Mouse (Mus musculus): ENCODE measurements around the gene Arhgap30.

Gene Arhgap30

DNA sequence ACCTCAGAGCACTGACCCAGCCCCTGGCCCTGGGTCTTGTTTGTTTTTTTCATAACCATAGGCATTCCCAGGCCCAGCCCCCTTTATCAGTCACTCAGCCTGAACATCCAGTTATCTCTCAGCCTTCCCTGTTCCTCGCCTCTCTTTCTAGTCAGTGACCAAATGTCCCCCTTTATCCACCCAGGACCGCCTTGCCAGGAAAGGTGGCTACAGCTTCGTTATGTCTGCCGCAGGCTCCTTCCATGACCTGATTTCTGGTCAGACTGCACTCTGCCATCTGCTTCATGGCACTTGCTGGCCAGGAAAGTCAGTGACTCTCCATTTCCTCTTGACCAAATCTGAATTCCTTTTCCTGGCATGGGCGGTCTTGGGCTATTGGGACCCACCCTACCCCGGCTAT is 10.5 kb upstream of the Arhgap30 start:
- no peak for DNase-seq

DNA sequence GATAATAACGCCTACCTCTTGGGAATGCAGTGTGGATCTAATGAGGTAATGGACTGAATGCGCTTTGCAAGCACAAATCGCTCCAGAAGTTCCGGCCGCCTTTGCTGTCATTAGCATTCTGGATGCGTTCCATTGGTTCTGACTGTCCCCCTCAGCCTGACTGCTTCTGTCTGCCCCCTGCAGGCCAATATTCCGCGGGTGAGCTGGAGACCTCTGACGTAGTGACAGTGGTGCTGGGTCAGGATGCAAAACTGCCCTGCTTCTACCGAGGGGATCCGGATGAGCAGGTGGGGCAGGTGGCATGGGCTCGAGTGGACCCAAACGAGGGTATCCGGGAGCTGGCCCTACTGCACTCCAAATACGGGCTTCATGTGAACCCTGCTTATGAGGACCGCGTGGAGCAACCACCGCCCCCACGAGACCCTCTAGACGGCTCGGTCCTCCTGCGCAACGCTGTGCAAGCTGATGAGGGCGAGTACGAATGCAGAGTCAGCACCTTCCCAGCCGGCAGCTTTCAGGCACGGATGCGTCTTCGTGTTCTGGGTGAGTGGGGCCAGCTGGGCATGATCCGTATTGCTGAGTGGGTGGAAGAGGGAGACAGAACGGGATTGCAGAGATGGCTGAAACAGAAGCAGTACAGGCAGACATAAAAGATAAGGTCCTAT is 8.7 kb upstream of the Arhgap30 start:
- peak; percentile 87 to 90 for DNase-seq

DNA sequence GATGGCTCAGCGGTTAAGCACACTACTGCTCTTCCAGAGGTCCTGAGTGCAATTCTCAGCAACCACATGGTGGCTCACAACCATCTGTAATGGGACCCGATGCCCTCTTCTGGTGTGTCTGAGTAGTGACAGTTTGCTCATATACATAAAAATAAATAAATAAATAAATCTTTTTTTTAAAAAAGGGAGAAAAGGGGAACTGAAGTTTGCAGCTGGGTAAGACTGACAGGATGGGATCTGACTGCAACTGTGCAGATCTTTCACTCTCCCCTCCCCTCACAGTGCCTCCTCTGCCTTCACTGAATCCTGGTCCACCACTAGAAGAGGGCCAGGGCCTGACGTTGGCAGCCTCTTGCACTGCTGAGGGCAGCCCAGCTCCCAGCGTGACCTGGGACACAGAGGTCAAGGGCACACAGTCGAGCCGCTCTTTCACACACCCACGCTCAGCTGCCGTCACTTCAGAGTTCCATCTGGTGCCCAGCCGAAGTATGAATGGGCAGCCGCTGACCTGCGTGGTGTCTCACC is 6.6 kb upstream of the Arhgap30 start:
- no peak for DNase-seq

DNA sequence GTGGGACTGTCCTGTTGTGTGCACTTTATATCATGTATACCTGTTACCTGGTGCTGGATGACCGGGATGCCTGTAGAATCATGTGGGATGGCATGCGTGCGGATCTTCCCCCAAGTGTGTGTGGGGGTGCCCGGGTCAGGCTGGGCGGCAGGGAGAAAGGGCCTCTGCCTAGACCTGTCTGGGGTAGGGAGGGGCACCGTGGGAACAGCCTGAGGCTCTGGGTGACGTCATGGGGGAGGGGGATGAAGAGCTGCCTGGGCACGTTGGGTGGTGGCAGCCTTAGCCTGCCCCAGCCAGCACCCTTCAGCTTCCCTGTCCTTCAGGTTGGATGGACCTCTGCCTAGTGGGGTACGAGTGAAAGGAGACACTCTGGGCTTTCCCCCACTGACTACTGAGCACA is 4.4 kb upstream of the Arhgap30 start:
- peak in 1 of 2 experiments; percentile 25 for DNase-seq

DNA sequence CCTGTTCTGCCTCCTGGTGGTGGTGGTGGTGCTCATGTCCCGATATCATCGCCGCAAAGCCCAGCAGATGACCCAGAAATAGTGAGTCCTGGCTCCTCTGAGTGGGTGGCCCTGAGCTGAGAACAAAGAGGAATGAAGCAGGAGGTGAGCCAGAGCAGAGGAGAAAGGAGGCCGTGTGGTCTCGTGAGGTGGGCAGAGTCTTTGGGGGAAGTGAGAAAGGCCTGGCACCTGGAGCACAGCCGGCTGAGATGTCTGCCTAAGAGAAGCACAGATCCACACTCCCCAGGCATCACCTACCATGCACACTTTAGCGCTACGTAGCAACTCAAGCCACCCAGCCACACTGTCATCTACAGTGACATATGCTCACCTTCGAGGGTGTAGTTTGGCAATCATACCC is 3.6 kb upstream of the Arhgap30 start:
- DNase-seq, result no peak

DNA sequence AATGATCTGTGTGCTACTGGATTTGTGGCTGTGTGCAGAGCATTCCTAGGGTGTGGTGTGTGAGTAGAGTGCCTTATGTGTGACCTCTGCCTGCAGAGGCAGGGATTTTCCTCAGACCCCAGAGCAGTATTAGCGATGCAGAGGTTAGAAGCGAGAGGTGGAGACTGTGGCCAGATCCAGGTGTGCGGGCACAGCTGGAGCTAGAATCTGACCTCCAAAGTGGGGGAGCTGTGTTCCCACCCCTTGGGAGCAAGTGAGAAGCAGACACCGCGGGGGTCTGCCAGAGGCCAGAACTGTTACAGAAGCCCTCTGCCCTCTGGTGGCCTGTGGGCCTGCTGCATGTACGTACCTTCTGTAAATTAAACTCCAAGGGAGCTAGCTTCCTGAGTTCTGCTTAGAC is 1.7 kb upstream of the Arhgap30 start:
- DNase-seq, result peak; percentile 64 to 77

DNA sequence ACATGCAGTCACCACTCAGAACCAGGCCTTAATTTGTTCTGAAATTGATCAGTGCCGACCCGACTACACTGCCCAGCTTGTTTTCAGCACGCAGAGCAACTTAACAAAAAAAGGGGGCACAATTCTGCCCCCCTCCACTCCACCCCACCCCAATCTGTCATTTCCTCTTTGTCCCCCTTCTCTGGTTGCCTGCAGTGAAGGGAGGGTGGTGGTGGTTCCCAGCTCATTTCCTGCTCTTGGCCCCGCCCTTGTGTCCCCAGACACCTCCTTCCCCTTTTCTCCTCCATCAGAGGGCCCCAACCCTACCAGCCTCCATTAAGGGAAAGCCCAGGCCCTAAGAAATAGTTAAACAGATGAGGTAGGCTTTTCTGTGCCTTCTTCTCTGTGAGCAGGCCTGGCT is 1.3 kb downstream of the Arhgap30 start:
- no peak for DNase-seq

DNA sequence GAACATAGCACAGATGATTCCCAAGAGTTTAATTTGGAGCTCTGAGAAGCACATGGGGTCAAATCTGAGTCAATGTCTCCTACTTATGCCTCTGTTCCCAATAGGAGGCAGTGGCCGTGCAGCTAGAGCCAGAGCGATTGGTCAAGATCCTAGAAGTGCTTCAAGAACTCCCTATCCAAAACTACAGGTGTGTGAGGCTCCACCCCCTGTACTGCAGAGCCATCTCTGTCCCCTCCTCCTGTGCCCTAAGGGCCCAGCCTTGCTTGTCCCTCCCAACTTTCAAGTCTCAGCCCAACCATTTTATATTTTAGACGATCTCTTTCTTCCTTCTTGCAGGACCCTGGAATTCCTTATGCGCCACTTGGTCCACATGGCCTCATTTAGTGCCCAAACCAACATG is 13.1 kb downstream of the Arhgap30 start:
- no peak for DNase-seq

DNA sequence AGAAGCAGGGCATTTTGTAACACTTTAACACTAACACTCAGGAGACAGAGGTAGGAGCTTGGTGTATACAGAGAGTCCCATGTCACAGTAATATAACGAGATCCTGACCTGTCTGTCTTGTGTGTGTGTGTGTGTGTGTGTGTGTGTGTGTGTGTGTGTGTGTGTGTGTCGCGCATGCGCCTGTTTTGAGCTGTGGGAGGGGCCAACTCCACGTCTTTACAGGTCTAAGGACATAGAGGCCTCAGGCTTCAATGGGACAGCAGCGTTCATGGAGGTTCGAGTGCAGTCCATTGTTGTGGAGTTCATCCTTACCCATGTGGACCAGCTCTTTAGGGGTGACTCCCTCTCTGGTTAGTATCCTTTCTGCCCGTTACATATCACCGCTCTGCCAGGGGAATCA is 14.2 kb downstream of the Arhgap30 start:
- DNase-seq, result no peak

DNA sequence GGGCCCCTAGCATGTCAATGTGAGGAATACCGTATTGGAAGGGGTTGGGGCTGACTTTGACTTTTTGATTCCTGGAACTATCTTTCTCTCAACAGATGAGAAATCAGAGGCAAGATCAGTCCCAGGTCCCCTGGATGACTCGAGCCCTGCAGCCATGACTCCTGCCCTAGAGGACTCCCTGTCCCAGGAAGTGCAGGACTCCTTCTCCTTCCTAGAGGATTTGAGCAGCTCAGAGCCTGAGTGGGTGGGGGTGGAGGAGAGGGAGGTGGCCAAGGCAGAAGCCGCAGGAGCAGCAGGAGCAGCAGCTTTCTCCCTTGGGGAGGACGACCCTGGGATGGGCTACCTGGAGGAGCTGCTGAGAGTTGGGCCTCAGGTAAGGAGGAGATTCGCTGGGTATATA is 18.5 kb downstream of the Arhgap30 start:
- DNase-seq, result no peak

DNA sequence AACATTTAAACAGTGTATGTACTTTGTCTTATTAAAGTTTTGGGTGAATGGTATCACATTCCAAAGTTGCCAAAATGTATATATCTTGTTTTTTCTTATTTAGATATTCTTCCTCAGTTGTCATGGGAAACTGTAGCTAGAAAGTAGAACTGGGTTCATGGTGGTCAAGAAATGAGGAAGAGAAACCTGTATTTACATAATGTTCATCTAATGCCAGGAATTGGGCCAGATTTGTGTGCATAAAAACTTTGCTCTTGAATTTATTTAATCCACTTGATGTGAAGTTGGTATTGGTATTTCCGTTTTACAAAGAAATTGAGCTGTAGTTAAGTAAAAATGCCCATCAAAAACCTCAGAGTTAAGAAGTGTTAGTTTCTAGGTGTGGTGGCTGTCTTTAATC is 21.5 kb downstream of the Arhgap30 start:
- DNase-seq, result no peak

DNA sequence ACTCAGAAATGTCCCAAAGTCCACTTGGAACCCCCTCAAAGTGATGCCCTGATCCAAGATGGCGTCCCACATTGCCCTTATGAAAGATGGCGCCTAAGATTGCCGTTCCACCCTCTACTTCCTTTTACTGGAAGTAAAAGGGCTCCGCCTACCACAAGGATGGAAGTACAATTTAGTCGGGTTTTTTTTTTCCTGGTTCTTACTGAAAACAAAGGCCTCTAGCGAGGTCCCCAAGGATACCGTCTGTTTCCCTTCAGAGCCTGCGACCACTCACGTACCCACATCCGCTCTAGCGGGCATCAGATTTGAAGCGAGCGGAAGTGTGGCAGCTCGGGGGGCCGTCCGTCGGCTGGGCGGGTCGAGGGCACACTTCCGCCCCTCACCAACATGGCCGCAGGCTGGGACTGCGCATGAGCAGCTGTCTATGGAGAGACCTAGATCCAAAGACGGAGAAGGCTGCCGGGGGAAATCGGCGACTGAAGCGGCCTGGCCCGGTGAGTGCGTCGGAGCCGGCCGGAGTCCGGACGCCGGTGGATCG is 22.3 kb downstream of the Arhgap30 start, which contains the start of gene Usf1:
Gene Usf1 (plus strand): TSS at position 367 of the 538 bp plus-strand sequence.
- DNase-seq, result peak; percentile 97

DNA sequence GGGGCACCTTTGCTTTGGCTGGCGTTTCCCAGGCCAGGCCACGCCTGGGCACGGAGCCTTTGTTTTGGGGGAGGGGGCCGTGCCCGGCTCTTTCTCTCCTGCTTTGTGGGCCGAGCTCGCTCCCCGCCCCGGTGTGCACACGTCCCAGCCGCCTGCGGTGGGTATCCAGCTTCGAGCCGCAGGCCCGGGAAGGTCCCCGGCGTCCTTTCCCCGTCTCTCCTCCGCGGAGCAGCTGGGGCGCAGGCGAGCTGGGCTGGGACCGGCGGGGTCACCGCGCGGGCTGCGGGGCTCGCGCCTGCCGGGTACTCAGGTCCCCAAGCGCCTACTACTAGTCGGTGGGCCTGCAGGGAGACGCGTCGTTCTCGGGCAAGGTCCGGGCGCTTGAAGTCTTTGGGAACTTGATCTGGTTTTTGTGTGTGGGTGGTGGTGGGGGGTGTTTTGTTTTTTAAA is 22.8 kb downstream of the Arhgap30 start:
- DNase-seq, result no peak

DNA sequence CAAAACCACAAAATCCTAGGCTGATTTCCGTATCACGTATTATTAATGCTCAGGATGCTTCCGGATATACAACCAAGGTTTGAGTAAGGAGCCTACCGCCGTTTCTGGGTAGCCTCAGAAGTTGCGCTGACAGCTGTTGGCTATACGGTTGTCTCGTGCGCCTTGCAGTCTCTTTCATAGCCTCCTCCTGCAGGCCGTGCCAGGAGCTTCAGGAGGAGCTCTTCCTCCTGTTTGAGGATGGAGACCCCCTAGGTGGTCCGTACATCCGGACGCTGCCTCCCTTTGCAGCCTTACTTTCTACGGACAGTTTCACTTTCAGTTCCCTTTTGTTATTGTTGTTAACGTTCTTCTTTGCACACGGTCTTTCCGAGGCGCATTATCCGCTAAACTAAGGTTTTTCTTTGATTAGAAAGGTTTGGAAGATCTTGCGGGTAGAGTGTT is 23.3 kb downstream of the Arhgap30 start:
- DNase-seq, result peak; percentile 54 to 69

DNA sequence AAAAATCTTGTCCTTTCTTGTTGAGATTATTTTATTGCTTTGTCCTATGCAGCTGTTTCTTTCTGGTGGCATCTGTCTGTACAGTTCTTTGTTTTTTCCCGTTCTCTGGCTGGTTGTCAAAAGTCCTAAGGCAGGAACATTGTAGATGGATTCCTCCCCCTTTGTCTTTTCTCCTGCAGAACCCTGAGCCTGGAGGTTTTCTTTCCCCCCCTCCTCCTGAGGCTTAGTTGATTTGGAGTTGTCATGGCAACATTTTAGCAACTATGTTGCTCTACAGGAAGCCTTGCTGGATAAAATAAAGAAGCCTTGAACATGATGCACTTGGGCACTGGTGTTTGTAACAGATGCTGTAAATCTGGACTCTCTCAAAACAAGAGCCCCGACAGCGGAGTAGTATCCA is 23.7 kb downstream of the Arhgap30 start:
- DNase-seq, result no peak

DNA sequence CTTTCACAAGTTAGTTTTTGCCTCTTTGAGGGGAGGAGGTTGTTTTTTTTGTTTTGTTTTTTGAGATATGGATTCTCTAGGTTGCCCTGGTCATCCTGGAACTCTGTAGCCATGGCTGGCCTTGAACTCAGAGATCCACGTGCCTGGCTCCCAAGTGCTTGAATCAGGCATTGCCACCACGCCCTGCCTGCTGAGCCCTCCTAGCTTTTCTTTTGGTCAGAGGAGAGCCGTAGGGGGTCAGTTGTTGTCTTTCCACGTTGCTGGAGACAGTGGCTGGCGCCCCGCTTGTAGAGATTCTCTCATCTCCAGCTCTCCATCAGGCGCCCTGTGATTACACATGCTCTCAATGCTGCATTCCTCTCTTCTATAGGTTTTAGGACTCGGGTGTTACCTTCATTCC is 24.9 kb downstream of the Arhgap30 start:
- no peak for DNase-seq

DNA sequence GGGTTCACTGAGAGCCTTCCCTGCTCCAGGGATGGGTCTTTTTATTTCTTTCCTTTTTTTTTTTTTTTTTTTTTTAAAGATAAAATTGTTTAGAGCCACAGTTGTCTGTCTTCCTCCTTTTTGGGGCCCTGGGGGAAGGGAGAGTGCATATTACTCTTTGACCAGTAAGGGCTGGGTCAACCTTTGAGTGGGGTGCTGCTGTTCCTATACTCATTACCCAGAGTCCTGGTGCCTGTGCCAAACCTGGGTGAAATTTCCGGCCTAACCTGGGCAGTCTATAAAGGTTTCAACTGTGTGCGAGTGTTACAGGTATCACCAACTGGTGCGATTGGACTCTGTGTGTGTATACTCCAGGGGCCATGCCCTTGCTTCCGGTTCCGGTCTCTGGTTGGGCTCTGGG is 29.9 kb downstream of the Arhgap30 start, which contains the start of gene Tstd1:
Gene Tstd1 (plus strand): TSS at position 213 of the 400 bp plus-strand sequence.
- peak; percentile 16 to 33 for DNase-seq

DNA sequence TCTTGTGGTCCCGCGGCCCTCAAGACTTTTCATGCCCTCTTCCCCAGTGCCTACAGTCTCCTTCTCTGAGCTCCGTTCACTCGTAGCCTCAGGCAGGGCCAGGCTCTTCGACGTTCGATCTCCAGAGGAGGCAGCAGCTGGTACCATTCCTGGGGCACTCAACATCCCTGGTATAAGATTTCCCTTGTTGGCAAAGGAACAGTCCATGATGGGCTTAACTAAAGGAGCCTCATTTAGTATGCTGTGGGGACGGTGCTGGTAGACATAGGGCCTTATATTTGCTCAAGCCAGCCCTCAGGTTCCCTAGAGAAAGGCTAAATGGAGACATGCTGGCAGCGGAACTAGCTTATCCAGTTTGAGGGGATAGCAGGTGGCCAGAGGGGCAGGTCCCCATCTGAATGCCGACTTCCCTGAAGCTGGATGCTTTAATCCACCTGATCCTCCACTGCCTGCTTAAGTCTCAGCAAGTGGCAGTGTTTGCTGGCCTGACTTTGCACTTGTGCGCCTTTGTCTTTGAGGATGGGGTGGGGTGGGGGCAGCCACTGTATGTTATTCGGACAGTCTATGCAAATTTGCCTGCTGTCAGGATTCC is 30.6 kb downstream of the Arhgap30 start:
- no peak for DNase-seq

DNA sequence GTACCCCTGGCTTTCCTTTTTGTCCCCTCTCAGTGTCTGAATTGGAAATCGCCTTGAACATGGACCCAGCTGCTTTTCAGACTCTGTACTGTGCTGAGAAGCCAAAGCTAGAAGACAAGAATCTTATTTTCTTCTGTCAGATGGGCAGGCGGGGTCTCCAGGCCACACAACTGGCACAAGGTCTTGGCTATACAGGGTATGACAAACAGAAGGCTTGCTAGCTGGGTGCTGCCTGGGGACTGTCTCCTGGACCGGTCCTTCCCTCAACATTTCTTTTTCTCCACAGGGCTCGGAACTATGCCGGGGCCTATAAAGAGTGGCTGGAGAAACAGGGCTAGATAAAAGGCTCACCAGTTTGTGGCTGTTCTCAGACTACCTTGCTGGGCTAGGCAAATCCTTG is 31.2 kb downstream of the Arhgap30 start:
- no peak for DNase-seq

DNA sequence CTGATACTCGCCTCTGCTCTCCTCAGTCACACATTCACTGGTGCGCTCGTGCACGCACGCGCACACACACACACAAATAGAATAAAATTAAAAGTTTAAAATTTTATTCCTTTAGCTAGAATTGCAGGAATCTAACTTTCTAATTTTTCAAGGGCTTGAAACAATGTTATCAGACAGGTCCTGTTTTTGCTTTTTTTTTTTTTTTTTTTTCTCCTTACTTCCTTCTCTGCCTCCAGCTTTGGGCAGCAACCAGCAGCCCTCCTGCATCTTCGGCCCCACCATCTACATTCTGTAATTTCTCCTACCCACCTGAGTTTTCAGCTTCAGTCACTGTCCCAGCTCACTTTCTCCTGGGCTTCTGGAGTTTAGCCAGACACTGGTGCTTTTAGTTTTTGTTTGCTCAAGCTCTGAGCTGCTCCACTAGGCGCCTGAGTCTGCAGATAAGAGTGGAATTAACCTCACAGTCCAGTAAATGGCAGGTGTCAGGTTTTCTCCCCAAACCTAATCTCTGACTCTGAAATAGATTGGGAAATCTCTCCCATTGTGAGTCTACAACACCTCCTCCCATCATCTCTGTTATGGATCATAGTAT is 33.8 kb downstream of the Arhgap30 start:
- no peak for DNase-seq

DNA sequence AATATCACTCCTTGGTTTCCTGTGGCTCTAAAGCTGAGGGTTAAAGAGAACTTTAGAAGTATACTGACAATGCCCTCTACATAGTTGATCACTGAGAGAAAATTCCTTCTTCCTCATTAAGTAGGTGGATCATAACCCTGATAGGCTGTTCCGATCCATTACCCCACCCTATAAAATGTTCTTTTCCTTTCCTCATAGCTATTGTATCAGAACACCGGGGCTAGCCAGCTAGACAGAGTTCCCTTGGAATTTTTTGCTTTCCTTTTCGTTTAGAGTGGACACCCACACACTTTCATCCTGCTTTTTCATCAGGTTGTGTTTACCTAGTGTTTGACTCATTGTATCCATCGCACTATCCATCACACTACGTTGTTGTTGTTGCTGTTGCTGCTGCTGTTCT is 35.9 kb downstream of the Arhgap30 start:
- no peak for DNase-seq

DNA sequence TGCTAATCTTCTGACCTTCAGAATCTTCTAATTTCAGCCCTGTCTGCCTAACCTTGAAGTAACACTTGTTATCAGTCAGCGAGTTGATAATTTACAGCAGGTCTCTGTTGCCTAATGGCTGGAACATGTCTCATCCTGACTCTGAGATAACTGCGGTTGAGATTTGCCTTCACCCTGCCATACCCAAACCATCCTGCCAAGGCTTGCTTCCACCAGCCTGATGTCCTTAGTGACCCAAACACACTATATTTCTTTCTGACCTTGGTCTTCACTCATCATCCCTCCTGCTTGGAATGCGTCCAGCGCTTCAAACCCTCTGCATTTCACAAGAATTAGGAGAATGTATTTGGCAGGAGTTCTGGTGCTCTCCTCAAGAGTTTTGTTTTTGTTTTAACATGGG is 36.4 kb downstream of the Arhgap30 start:
- DNase-seq, result peak; percentile 30 to 48

DNA sequence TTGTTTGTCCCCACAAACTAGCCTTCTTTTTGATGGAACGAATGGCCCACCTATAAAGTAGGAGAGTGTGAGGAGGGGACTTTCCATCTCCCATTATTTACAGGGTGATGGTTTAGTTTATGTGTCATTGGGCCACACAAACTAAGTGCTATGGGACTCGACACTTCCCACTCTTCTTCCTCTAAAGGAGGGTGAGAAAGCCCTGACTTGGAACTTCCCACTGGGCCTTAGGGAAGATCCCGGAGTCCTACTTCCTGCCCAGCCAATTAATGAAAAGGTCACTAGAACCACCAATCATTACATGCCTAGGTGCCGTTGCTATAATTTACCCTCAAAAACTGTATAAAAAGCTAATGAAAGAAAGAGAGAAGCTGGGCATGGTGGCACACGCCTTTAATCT is 43.4 kb downstream of the Arhgap30 start:
- DNase-seq, result no peak

Measured in kidney, postnatal 4 days (tissue).